Mouse (Mus musculus) limb, embryonic 15.5 days (tissue): ENCODE results near the gene Olfr983. TPM values are rescaled to one million over a fixed set of nuclear protein-coding genes. Genes with fewer than 3 reads are reported as not detected.

Source experiments
- ATAC-seq: fragments of 200-750 bp; cut with Nextera tagmentation; 2 replicates; pipeline ENCODE4 v1.8.0; 2017; ENCODE audit warnings: low read depth, moderate TSS enrichment; ENCODE audit not compliant: insufficient number of reproducible peaks, low FRiP score, low TSS enrichment
- H3K27ac ChIP-seq: fragments of 300-500 bp; sonication (generic); 2 replicates; pipeline ENCODE4 v1.5.1; 2015; ENCODE audit warnings: moderate library complexity, mild to moderate bottlenecking, inconsistent platforms
- H3K27me3 ChIP-seq: fragments of 300-500 bp; sonication (generic); 2 replicates; pipeline ENCODE4 v1.6.1; 2015; ENCODE audit warnings: inconsistent platforms
- H3K36me3 ChIP-seq: fragments of 300-500 bp; sonication (generic); 2 replicates; pipeline ENCODE4 v1.6.1; 2015; ENCODE audit warnings: inconsistent platforms
- H3K4me1 ChIP-seq: fragments of 300-500 bp; sonication (generic); 2 replicates; pipeline ENCODE4 v1.6.1; 2015; ENCODE audit warnings: inconsistent platforms
- H3K4me2 ChIP-seq: fragments of 300-500 bp; sonication (generic); 2 replicates; pipeline ENCODE4 v1.6.1; 2015; ENCODE audit warnings: mild to moderate bottlenecking, inconsistent platforms
- H3K4me3 ChIP-seq: fragments of 300-500 bp; sonication (generic); 2 replicates; pipeline ENCODE4 v1.5.1; 2015; ENCODE audit warnings: mild to moderate bottlenecking, inconsistent platforms
- H3K9ac ChIP-seq: fragments of 300-500 bp; sonication (generic); 2 replicates; pipeline ENCODE4 v1.6.1; 2015; ENCODE audit warnings: inconsistent platforms
- H3K9me3 ChIP-seq: fragments of 300-500 bp; sonication (generic); 2 replicates; pipeline ENCODE4 v1.6.1; 2016; ENCODE audit warnings: inconsistent platforms
- whole genome bisulfite sequencing: fragments of 180-500 bp; shearing (Covaris S2); methylation state at CpG from one replicate; pipeline ENCODE4 v1.1.7; 2015; 5-methylcytosine and 5-hydroxymethylcytosine counted together
- polyA plus RNA-seq: library from polyadenylated mRNA; unstranded; fragments of >200 nt; fragmentation: Nextera tagmentation; extraction: Ambion mirVana; gene quantifications from 2 replicates; pipeline ENCODE4 v1.2.1, GENCODE M21; 2015

The Olfr983 gene
- not detected in 2 replicates for polyA plus RNA-seq

GRCm38 (mm10) chr9:40093495-40093894 lies at the start of gene Olfr983:
TSS of gene Olfr983 (minus strand) at chr9:40093595.
- no peak within 1 kb of the TSS for H3K4me3 ChIP-seq
- no peak for ATAC-seq
- no peaks in the 10 kb centered on the region for H3K4me1 ChIP-seq
- H3K4me2 ChIP-seq: no peak within 1 kb of the TSS
- no peaks in the 10 kb centered on the region for H3K27me3 ChIP-seq
- H3K9me3 ChIP-seq: no peaks in the 10 kb centered on the region
- H3K27ac ChIP-seq: no peak within 1 kb of the TSS
- no peaks in the 10 kb centered on the region for H3K36me3 ChIP-seq
- no peak within 1 kb of the TSS for H3K9ac ChIP-seq
- WGBS: 72% methylated on average over 2 of the region's 2 CpGs

GRCm38 (mm10) chr9:40141544-40141943 lies 48.1 kb upstream of the Olfr983 start:
- no peaks in the 10 kb centered on the region for H3K36me3 ChIP-seq
- no peak overlapping the region for H3K4me2 ChIP-seq

GRCm38 (mm10) chr9:40139484-40139883 lies 46.1 kb upstream of the Olfr983 start:
- Histone ChIP-seq H3K36me3 (no peaks in the 10 kb centered on the region), H3K27ac (no peak overlapping the region), H3K4me1 (no peaks in the 10 kb centered on the region), H3K4me2 (no peak overlapping the region), H3K9ac (no peak overlapping the region), H3K9me3 (no peaks in the 10 kb centered on the region), H3K4me3 (no peak overlapping the region), H3K27me3 (no peaks in the 10 kb centered on the region)
- no peak for ATAC-seq
- 53% methylated on average over 4 of the region's 4 CpGs for WGBS

More at GRCm38 (mm10) chr9:40141544-40141943, 48.1 kb upstream of the Olfr983 start:
- Histone ChIP-seq H3K27me3 (no peaks in the 10 kb centered on the region), H3K27ac (no peak overlapping the region), H3K9me3 (no peaks in the 10 kb centered on the region), H3K4me3 (no peak overlapping the region), H3K4me1 (no peaks in the 10 kb centered on the region), H3K9ac (no peak overlapping the region)
- ATAC-seq: no peak
- WGBS: 47% methylated on average over 1 of the region's 1 CpGs

- H3K4me2 ChIP-seq: no peak overlapping the region
- WGBS: 69% methylated on average over 6 of the region's 6 CpGs
- no peak overlapping the region for H3K27ac ChIP-seq
- no peaks in the 10 kb centered on the region for H3K36me3 ChIP-seq
- no peak overlapping the region for H3K9ac ChIP-seq
- H3K9me3 ChIP-seq: no peaks in the 10 kb centered on the region
- H3K4me3 ChIP-seq: no peak overlapping the region
- no peaks in the 10 kb centered on the region for H3K27me3 ChIP-seq
- H3K4me1 ChIP-seq: no peaks in the 10 kb centered on the region
- ATAC-seq: no peak
These were observed 43.7 kb upstream of the Olfr983 start for GRCm38 (mm10) chr9:40136987-40137688.

GRCm38 (mm10) chr9:40130556-40130955 lies 37.2 kb upstream of the Olfr983 start:
- no peak for ATAC-seq
- Histone ChIP-seq H3K4me2 (no peak overlapping the region), H3K9me3 (no peaks in the 10 kb centered on the region), H3K4me1 (no peaks in the 10 kb centered on the region), H3K36me3 (no peaks in the 10 kb centered on the region), H3K27ac (no peak overlapping the region), H3K4me3 (no peak overlapping the region), H3K27me3 (no peaks in the 10 kb centered on the region), H3K9ac (no peak overlapping the region)
- 90% methylated on average over 1 of the region's 1 CpGs for WGBS

GRCm38 (mm10) chr9:40130084-40130483 lies 36.7 kb upstream of the Olfr983 start, which contains the start of gene Olfr985:
TSS of gene Olfr985 (minus strand) at chr9:40130184.
- 78% methylated on average over 1 of the region's 1 CpGs for WGBS
- ATAC-seq: no peak

GRCm38 (mm10) chr9:40117287-40117659 lies 23.9 kb upstream of the Olfr983 start:
- Histone ChIP-seq H3K4me1 (peaks cover 5% of the 10 kb centered on the region; the same call in 1 of the 2 replicates), H3K9me3 (no peaks in the 10 kb centered on the region), H3K4me3 (no peak overlapping the region), H3K27me3 (no peaks in the 10 kb centered on the region), H3K27ac (0 out of 2 replicates have a peak overlapping the region, but pooled peaks have one; percentile 24), H3K9ac (no peak overlapping the region), H3K36me3 (no peaks in the 10 kb centered on the region), H3K4me2 (no peak overlapping the region)
- ATAC-seq: no peak
- WGBS: 65% methylated on average over 5 of the region's 5 CpGs

More at GRCm38 (mm10) chr9:40130084-40130483, 36.7 kb upstream of the Olfr983 start, which contains the start of gene Olfr985:
- H3K4me1 ChIP-seq: no peaks in the 10 kb centered on the region
- H3K27ac ChIP-seq: no peak within 1 kb of the TSS
- H3K9me3 ChIP-seq: no peaks in the 10 kb centered on the region
- no peaks in the 10 kb centered on the region for H3K27me3 ChIP-seq
- no peak within 1 kb of the TSS for H3K4me2 ChIP-seq
- no peaks in the 10 kb centered on the region for H3K36me3 ChIP-seq
- H3K4me3 ChIP-seq: no peak within 1 kb of the TSS
- H3K9ac ChIP-seq: no peak within 1 kb of the TSS

- peak; percentile 75; the same call in 1 of the 2 replicates for ATAC-seq
- WGBS: 39% methylated on average over 10 of the region's 10 CpGs
These were observed 23.4 kb upstream of the Olfr983 start for GRCm38 (mm10) chr9:40116645-40117286.

GRCm38 (mm10) chr9:40114106-40114505 lies 20.7 kb upstream of the Olfr983 start, which contains the start of gene Olfr984:
TSS of gene Olfr984 (minus strand) at chr9:40114206.
- H3K4me3 ChIP-seq: no peak within 1 kb of the TSS
- H3K27me3 ChIP-seq: no peaks in the 10 kb centered on the region
- no peak within 1 kb of the TSS for H3K9ac ChIP-seq
- WGBS: 79% methylated on average over 2 of the region's 2 CpGs
- no peaks in the 10 kb centered on the region for H3K9me3 ChIP-seq
- ATAC-seq: no peak
- H3K4me2 ChIP-seq: no peak within 1 kb of the TSS
- peaks cover 5% of the 10 kb centered on the region; the same call in 1 of the 2 replicates for H3K4me1 ChIP-seq
- no peak within 1 kb of the TSS for H3K27ac ChIP-seq
- no peaks in the 10 kb centered on the region for H3K36me3 ChIP-seq

More at GRCm38 (mm10) chr9:40116645-40117286, 23.4 kb upstream of the Olfr983 start:
- Histone ChIP-seq H3K4me1 (peaks cover 5% of the 10 kb centered on the region; the same call in 1 of the 2 replicates), H3K27me3 (no peaks in the 10 kb centered on the region), H3K4me2 (no peak overlapping the region), H3K9ac (no peak overlapping the region), H3K27ac (0 out of 2 replicates have a peak overlapping the region, but pooled peaks have one; percentile 24), H3K36me3 (no peaks in the 10 kb centered on the region), H3K9me3 (no peaks in the 10 kb centered on the region), H3K4me3 (no peak overlapping the region)

- Histone ChIP-seq H3K27ac (no peak overlapping the region), H3K9me3 (no peaks in the 10 kb centered on the region), H3K4me3 (no peak overlapping the region), H3K27me3 (no peaks in the 10 kb centered on the region), H3K4me1 (no peaks in the 10 kb centered on the region), H3K36me3 (no peaks in the 10 kb centered on the region), H3K9ac (no peak overlapping the region), H3K4me2 (no peak overlapping the region)
- ATAC-seq: no peak
- 63% methylated on average over 3 of the region's 3 CpGs for WGBS
These were observed 1.4 kb upstream of the Olfr983 start for GRCm38 (mm10) chr9:40094769-40095168.

- H3K27me3 ChIP-seq: no peaks in the 10 kb centered on the region
These were observed 19.9 kb downstream of the Olfr983 start, which contains the start of gene Olfr982 for GRCm38 (mm10) chr9:40073529-40073928. TSS of gene Olfr982 (plus strand) at chr9:40073829.

GRCm38 (mm10) chr9:40050138-40050537 lies 43.3 kb downstream of the Olfr983 start:
- Histone ChIP-seq H3K9ac (no peak overlapping the region), H3K27ac (no peak overlapping the region), H3K36me3 (no peaks in the 10 kb centered on the region), H3K27me3 (no peaks in the 10 kb centered on the region), H3K4me1 (no peaks in the 10 kb centered on the region), H3K9me3 (no peaks in the 10 kb centered on the region), H3K4me2 (no peak overlapping the region), H3K4me3 (no peak overlapping the region)
- 91% methylated on average over 19 of the region's 19 CpGs for WGBS
- no peak for ATAC-seq

More at GRCm38 (mm10) chr9:40073529-40073928, 19.9 kb downstream of the Olfr983 start, which contains the start of gene Olfr982:
- Histone ChIP-seq H3K27ac (no peak within 1 kb of the TSS), H3K9me3 (no peaks in the 10 kb centered on the region), H3K4me2 (no peak within 1 kb of the TSS), H3K4me1 (no peaks in the 10 kb centered on the region), H3K4me3 (no peak within 1 kb of the TSS), H3K36me3 (no peaks in the 10 kb centered on the region), H3K9ac (no peak within 1 kb of the TSS)
- WGBS: 81% methylated on average over 2 of the region's 2 CpGs
- ATAC-seq: no peak
